Mouse (Mus musculus): ENCODE results near the gene Wdr45.

Wdr45 gene

GRCm38 (mm10) chrX:7763631-7764393, 49.7 kb downstream of the Wdr45 start:
- DNase-seq (ENCODE audit: low spot score in 2 of 2) = peak in 1 of 2 experiments; percentile 16

- DNase-seq (ENCODE audit: low spot score in 2 of 2) = no peak
Measured at GRCm38 (mm10) chrX:7764657-7765280, 50.6 kb downstream of the Wdr45 start.

GRCm38 (mm10) chrX:7765281-7765670, 51.1 kb downstream of the Wdr45 start:
- DNase-seq (ENCODE audit: low spot score in 2 of 2) = no peak

- DNase-seq (ENCODE audit: low spot score in 2 of 2) = no peak
Measured at GRCm38 (mm10) chrX:7765764-7766163, 51.6 kb downstream of the Wdr45 start.

DNA sequence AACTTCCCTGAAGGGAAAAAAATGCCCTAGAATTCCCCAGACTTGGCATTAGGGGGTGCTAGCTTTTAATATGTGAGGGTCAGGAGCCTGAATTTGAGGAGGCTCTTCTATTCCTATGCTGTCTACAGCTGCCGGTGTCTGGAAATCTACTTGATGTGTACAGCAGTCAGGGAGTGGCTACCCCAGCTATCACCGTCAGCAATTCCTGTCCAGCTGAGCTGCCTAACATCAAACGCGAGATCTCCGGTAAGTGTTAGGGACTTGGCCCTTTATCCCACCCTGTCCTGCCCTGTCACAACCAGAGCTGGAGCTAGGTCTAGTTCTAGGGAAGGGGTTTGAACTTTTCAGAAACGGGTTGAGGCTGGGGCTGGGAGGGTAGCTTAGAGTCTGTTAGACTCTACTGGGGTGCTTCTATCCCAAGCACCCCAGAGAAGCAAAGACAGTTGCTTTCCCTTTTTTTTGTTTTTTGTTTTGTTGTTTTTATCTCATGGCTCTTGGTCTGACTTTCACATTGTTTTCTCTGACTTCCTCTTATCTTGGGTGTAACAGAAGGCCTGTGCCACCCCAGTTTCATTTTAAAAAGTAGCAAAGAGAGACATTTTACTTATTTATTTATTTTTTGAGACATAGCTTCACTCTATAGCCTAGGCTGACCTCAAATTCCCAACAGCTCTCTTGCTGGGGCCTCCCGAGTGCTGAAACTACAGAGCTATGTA, 55.3 kb downstream of the Wdr45 start:
- no peak for DNase-seq (ENCODE audit: low spot score in 2 of 2)

GRCm38 (mm10) chrX:7772766-7773165, 58.6 kb downstream of the Wdr45 start:
- no peak for DNase-seq (ENCODE audit: low spot score in 2 of 2)

- no peak for DNase-seq (ENCODE audit: low spot score in 2 of 2)
Measured at GRCm38 (mm10) chrX:7775501-7776205, 61.5 kb downstream of the Wdr45 start.

GRCm38 (mm10) chrX:7776329-7777082, 62.4 kb downstream of the Wdr45 start:
- peak in 1 of 2 experiments; percentile 29 for DNase-seq (ENCODE audit: low spot score in 2 of 2)
